Mouse (Mus musculus) myocyte (in vitro differentiated cells): Measurements from ENCODE around the gene Abcc5. TPM values are rescaled to one million over a fixed set of nuclear protein-coding genes. Genes with fewer than 3 reads are reported as not detected.

Experiments
- H3K27me3 ChIP-seq: one replicate; pipeline ENCODE4 v1.6.1; 2011; ENCODE audit not compliant: control insufficient read depth, insufficient read depth, insufficient read length
- H3K36me3 ChIP-seq: one replicate; pipeline ENCODE4 v1.6.1; 2011; ENCODE audit not compliant: control insufficient read depth, insufficient read depth
- H3K4me2 ChIP-seq: one replicate; pipeline ENCODE4 v1.6.1; 2011; ENCODE audit warnings: low read depth, control low read depth
- H3K4me3 ChIP-seq: one replicate; pipeline ENCODE4 v1.5.1; 2011; ENCODE audit warnings: mild to moderate bottlenecking, control low read depth, moderate library complexity
- H3K79me2 ChIP-seq: one replicate; pipeline ENCODE4 v1.6.1; 2011; ENCODE audit not compliant: control insufficient read depth, insufficient read depth
- H3ac ChIP-seq: one replicate; pipeline ENCODE4 v1.6.1; 2011; ENCODE audit not compliant: control insufficient read depth, insufficient read length
- CEBPB ChIP-seq: IDR thresholded peaks from 2 replicates; pipeline ENCODE4 v1.6.1; 2011; ENCODE audit warnings: mild to moderate bottlenecking, moderate library complexity; ENCODE audit not compliant: poor library complexity, insufficient read depth, severe bottlenecking
- E2F4 ChIP-seq: IDR thresholded peaks from one replicate; pipeline ENCODE4 v1.6.1; 2011; ENCODE audit warnings: mild to moderate bottlenecking, control low read depth, moderate library complexity; ENCODE audit not compliant: insufficient read depth
- MAX ChIP-seq: IDR thresholded peaks from one replicate; pipeline ENCODE4 v1.6.1; 2011; ENCODE audit warnings: low read depth, mild to moderate bottlenecking, control low read depth
- MYOD1 ChIP-seq, 3 experiments: IDR thresholded peaks; one replicate each; pipeline ENCODE4 v1.6.1; 2011; ENCODE audit warnings: control low read depth in 2 of 3, low read depth in 2 of 3, mild to moderate bottlenecking in 2 of 3, moderate library complexity in 1 of 3; ENCODE audit not compliant: insufficient read length in 2 of 3, control insufficient read depth in 1 of 3
- MYOG ChIP-seq, 3 experiments: IDR thresholded peaks; one replicate each; pipeline ENCODE4 v1.6.1; 2011; ENCODE audit warnings: control low read depth in 2 of 3, low read depth in 2 of 3, mild to moderate bottlenecking in 2 of 3; ENCODE audit not compliant: insufficient read length in 2 of 3, control insufficient read depth in 1 of 3, insufficient read depth in 1 of 3
- POLR2A ChIP-seq: IDR thresholded peaks from one replicate; pipeline ENCODE4 v1.6.1; 2011; ENCODE audit warnings: low read depth, mild to moderate bottlenecking, control low read depth, moderate library complexity; ENCODE audit not compliant: insufficient read length
- POLR2AphosphoS2 ChIP-seq: IDR thresholded peaks from one replicate; pipeline ENCODE4 v1.6.1; 2011; ENCODE audit warnings: low read depth, control low read depth; ENCODE audit not compliant: insufficient read length
- REST ChIP-seq: IDR thresholded peaks from one replicate; pipeline ENCODE4 v1.6.1; 2011; ENCODE audit warnings: mild to moderate bottlenecking, control low read depth, moderate library complexity; ENCODE audit not compliant: insufficient read depth, insufficient read length
- SRF ChIP-seq: IDR thresholded peaks from one replicate; pipeline ENCODE4 v1.6.1; 2011; ENCODE audit warnings: low read depth; ENCODE audit not compliant: control insufficient read depth, insufficient read length
- TCF12 ChIP-seq: IDR thresholded peaks from one replicate; pipeline ENCODE4 v1.6.1; 2011; ENCODE audit warnings: mild to moderate bottlenecking, control low read depth; ENCODE audit not compliant: poor library complexity, insufficient read depth, severe bottlenecking
- TCF3 ChIP-seq: IDR thresholded peaks from one replicate; pipeline ENCODE4 v1.6.1; 2011; ENCODE audit warnings: low read depth, control low read depth; ENCODE audit not compliant: insufficient read length
- USF1 ChIP-seq: IDR thresholded peaks from one replicate; pipeline ENCODE4 v1.6.1; 2011; ENCODE audit warnings: low read depth, mild to moderate bottlenecking, control low read depth, moderate library complexity
- polyA plus RNA-seq: library from polyadenylated mRNA; unstranded; fragments of >200 nt; fragmentation: generic; extraction: Trizol; gene quantifications from one replicate; pipeline ENCODE4 v1.2.1, GENCODE M21; 2012; ENCODE audit warnings: missing spikeins

Gene Abcc5
- polyA plus RNA-seq, 1 experiment = 23.1 TPM

- Histone ChIP-seq H3K79me2 (no peaks in the 10 kb centered on the region), H3K27me3 (no peaks in the 10 kb centered on the region), H3K4me2 (no peak overlapping the region), H3K36me3 (no peaks in the 10 kb centered on the region), H3K4me3 (no peak overlapping the region), H3ac (no peak overlapping the region)
- TF ChIP-seq MYOG (IDR thresholded peaks at IDR 0.05; ENCODE audit: control insufficient read depth in 1 of 3, insufficient read depth in 1 of 3, insufficient read length in 2 of 3, low read depth in 2 of 3) = no peak
- no peak for TF ChIP-seq E2F4
- no peak for TF ChIP-seq USF1
- TF ChIP-seq POLR2A = no peak
- no peak for TF ChIP-seq MYOD1 (IDR thresholded peaks at IDR 0.05; ENCODE audit: control insufficient read depth in 1 of 3, insufficient read length in 2 of 3, low read depth in 2 of 3)
- no peak for TF ChIP-seq TCF12
- no peak for TF ChIP-seq MAX
- no peak for TF ChIP-seq REST
- no peak for TF ChIP-seq CEBPB
- no peak for TF ChIP-seq POLR2AphosphoS2
- no peak for TF ChIP-seq TCF3
These were observed 110.9 kb downstream of the Abcc5 start for GRCm38 (mm10) chr16:20315266-20315665.

DNA sequence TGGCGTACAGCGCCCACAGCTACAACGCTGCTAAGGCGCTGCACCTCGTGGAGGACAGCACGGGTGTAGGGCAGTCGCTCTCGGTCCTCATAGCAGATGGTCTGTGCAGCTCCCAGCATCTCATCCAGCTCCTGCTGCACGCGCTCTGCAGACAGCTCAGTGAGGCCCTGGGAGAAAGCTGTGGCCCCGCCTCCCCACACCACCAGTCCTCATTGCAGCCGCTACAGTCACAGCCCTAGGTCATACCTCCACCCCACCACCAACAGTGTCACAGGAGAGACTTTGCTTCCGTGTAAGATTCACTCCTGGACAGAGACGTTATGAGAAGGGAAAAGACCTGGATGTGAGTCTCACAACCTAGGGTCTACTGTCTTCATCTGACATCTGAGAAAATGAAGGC lies 113.9 kb downstream of the Abcc5 start:
- no peaks in the 10 kb centered on the region for H3K27me3 ChIP-seq
- no peaks in the 10 kb centered on the region for H3K79me2 ChIP-seq
- no peaks in the 10 kb centered on the region for H3K36me3 ChIP-seq
- H3K4me3 ChIP-seq = no peak overlapping the region
- H3K4me2 ChIP-seq = no peak overlapping the region
- H3ac ChIP-seq = no peak overlapping the region
- no peak for TF ChIP-seq TCF12
- no peak for TF ChIP-seq REST
- no peak for TF ChIP-seq POLR2A
- no peak for TF ChIP-seq E2F4
- no peak for TF ChIP-seq USF1
- no peak for TF ChIP-seq CEBPB
- no peak for TF ChIP-seq TCF3
- TF ChIP-seq MAX = no peak
- no peak for TF ChIP-seq POLR2AphosphoS2
- no peak for TF ChIP-seq MYOG (IDR thresholded peaks at IDR 0.05; ENCODE audit: control insufficient read depth in 1 of 3, insufficient read depth in 1 of 3, insufficient read length in 2 of 3, low read depth in 2 of 3)

GRCm38 (mm10) chr16:20301770-20302649 lies 124.2 kb downstream of the Abcc5 start, which contains the start of gene Parl:
TSS of gene Parl (minus strand) at chr16:20302387.
- Histone ChIP-seq H3K27me3 (no peaks in the 10 kb centered on the region), H3ac (peak within 1 kb of the TSS; percentile 77), H3K4me2 (peak within 1 kb of the TSS; percentile 96), H3K4me3 (peak within 1 kb of the TSS; percentile 90), H3K36me3 (peaks cover 5% of the 10 kb centered on the region), H3K79me2 (peaks cover 41% of the 10 kb centered on the region)
- TF ChIP-seq MYOD1 (IDR thresholded peaks at IDR 0.05; ENCODE audit: control insufficient read depth in 1 of 3, insufficient read length in 2 of 3, low read depth in 2 of 3) (no peak), POLR2AphosphoS2 (peak; percentile 61), SRF (no peak), MAX (peak; percentile 61), USF1 (peak; percentile 27), E2F4 (no peak), TCF3 (no peak), MYOG (IDR thresholded peaks at IDR 0.05; ENCODE audit: control insufficient read depth in 1 of 3, insufficient read depth in 1 of 3, insufficient read length in 2 of 3, low read depth in 2 of 3) (no peak), POLR2A (peak; percentile 73), TCF12 (no peak), CEBPB (no peak), REST (no peak)

DNA sequence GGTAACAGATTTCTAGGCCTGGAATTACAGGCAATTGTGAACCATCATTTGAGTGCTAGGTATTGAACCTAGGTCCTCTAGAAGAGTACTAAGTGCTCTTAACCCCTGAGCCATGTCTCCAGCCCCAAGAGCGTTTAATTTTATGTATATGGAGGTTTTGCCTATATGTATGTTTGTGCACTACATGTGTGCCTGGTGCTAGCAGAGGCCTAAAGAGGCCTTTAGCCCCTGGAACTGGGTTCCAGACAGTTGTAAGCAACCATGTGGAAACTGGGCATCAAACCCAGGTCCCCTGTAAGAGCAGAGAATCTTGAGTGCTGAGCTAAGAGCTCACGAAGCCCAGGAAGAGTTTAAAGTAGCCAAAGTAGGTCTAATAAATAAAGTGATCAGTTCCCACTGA lies 126.1 kb downstream of the Abcc5 start:
- no peak for TF ChIP-seq SRF
- TF ChIP-seq MYOG (IDR thresholded peaks at IDR 0.05; ENCODE audit: control insufficient read depth in 1 of 3, insufficient read depth in 1 of 3, insufficient read length in 2 of 3, low read depth in 2 of 3) = no peak
- no peak for TF ChIP-seq POLR2AphosphoS2
- TF ChIP-seq TCF12 = no peak
- no peak for TF ChIP-seq USF1
- no peak for TF ChIP-seq E2F4
- TF ChIP-seq CEBPB = no peak
- TF ChIP-seq REST = no peak
- no peak for TF ChIP-seq MAX
- TF ChIP-seq MYOD1 (IDR thresholded peaks at IDR 0.05; ENCODE audit: control insufficient read depth in 1 of 3, insufficient read length in 2 of 3, low read depth in 2 of 3) = no peak
- no peak for TF ChIP-seq POLR2A
- no peak for TF ChIP-seq TCF3
- peak overlapping the region; percentile 96 for H3K4me2 ChIP-seq

More for the DNA sequence above, 126.1 kb downstream of the Abcc5 start:
- Histone ChIP-seq H3K27me3 (no peaks in the 10 kb centered on the region), H3K79me2 (peaks cover 41% of the 10 kb centered on the region), H3K4me3 (peak overlapping the region; percentile 90), H3K36me3 (peaks cover 24% of the 10 kb centered on the region), H3ac (no peak overlapping the region)

Other genes with a start within 250 kb of the Abcc5 start
- 0.28 TPM for gene Map6d1, start 185.0 kb downstream of the Abcc5 start, polyA plus RNA-seq
- 151 TPM for gene Parl, start 124.0 kb downstream of the Abcc5 start, polyA plus RNA-seq
- 0.50 TPM for gene Cyp2ab1, start 101.0 kb downstream of the Abcc5 start, polyA plus RNA-seq
- gene Eif2b5, start 72.4 kb upstream of the Abcc5 start, polyA plus RNA-seq = 94.7 TPM
- 32.9 TPM for gene Dvl3, start 90.6 kb upstream of the Abcc5 start, polyA plus RNA-seq
- gene Ap2m1, start 109.1 kb upstream of the Abcc5 start, polyA plus RNA-seq = 446 TPM
- 50.2 TPM for gene Abcf3, start 122.2 kb upstream of the Abcc5 start, polyA plus RNA-seq
- gene Vwa5b2, start 163.1 kb upstream of the Abcc5 start, polyA plus RNA-seq = 0.04 TPM
- gene Eef1akmt4, start 185.2 kb upstream of the Abcc5 start, polyA plus RNA-seq = 19.1 TPM
- 0.04 TPM for gene Gm49333, start 185.2 kb upstream of the Abcc5 start, polyA plus RNA-seq
- gene Alg3, start 185.3 kb upstream of the Abcc5 start, polyA plus RNA-seq = 36.8 TPM
- 9.4 TPM for gene Camk2n2, start 194.9 kb upstream of the Abcc5 start, polyA plus RNA-seq
- gene Ece2, start 203.4 kb upstream of the Abcc5 start, polyA plus RNA-seq = 2.6 TPM
- 285 TPM for gene Psmd2, start 225.3 kb upstream of the Abcc5 start, polyA plus RNA-seq
- 232 TPM for gene Eif4g1, start 241.9 kb upstream of the Abcc5 start, polyA plus RNA-seq